Mouse (Mus musculus) megakaryocyte progenitor cell, adult 5-6 weeks (primary cell): ENCODE measurements around the gene Zfp61. TPM values are rescaled to one million over a fixed set of nuclear protein-coding genes. Genes with fewer than 3 reads are reported as not detected.
A peak's percentile ranks its signal among the peaks of the same experiment; 100 is the strongest.

ENCODE experiments used
- ATAC-seq: replicated peaks from 2 replicates; pipeline ENCODE4 v1.8.0; 2016; ENCODE audit warnings: mild to moderate bottlenecking, moderate TSS enrichment, inconsistent platforms; ENCODE audit not compliant: poor library complexity
- total RNA-seq, 2 experiments: library from RNA; stranded (forward) in 1 of 2; stranded (reverse) in 1 of 2; fragments of 157-497, 149-512 nt in 1 of 2; fragments of 200-1000 nt in 1 of 2; gene quantifications; 2 replicates each; pipeline versions ENCODE4 v1.2.3 to v1.2.4; 2015 to 2017

The Zfp61 gene
- total RNA-seq, 2 experiments from 2014 or later, result 10.5 to 29.0 TPM

DNA sequence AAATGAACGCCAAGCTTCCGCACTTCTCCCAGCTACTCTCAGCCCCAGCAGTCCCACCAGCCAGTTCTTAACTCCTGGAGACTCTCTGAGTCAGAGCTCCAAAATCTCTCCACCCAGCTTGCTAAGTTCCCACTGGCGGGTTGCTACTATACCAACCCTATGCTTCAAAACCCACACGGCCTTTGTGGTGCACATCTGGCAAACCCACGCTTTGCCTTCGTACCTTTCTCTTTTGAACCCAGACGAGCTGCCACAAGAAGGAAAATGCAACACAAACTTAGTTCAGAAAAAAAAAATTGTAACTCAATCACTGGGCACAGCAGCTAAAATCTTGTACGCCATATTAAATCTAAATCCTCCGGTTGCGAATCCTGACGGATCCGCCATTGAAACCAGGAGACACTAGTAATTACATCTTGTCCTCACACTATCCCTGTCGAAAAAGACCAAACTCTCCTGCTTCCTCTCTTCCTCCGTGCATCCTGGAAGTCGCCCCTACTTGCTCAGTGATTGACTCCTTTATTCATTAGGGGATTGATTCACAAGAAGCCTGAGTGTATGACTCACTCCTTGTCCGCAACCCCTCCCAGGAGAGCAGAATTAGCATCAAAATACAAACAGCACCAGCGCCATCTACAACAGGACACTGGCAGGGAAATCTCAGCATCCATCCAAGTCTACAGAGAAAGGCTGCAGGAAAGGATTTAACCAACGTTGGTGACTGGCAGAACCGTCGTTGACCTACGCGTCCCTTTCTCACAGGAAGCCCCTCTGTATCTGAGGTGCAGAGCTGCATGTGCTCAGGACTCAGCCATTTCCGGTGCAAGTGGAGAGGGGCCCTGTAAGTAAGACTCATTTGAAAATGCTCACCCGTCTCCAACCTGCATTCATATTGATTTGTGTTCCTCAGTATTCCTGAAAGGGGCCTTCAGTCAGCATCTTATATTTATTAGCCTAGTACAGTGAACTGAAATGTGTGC lies 32.6 kb downstream of the Zfp61 start:
- no peak for ATAC-seq

DNA sequence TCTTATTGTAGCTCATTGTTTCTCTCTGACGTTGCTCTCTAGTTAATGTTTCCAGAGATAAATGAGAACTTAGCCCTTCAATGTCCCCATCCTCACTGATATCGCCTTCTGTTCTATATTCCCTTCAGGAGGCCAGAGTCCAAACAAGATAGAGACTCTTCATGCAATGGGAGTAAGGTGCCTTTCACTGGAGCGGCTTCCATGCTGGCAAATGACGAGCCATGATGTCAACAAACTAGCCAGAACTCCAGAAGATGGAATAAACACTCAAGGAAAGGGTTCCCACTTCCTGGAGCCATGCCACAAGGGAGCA lies 41.1 kb downstream of the Zfp61 start:
- ATAC-seq, result no peak

- no peak for ATAC-seq
Observed at GRCm38 (mm10) chr7:24259306-24259999, 41.6 kb downstream of the Zfp61 start.

DNA sequence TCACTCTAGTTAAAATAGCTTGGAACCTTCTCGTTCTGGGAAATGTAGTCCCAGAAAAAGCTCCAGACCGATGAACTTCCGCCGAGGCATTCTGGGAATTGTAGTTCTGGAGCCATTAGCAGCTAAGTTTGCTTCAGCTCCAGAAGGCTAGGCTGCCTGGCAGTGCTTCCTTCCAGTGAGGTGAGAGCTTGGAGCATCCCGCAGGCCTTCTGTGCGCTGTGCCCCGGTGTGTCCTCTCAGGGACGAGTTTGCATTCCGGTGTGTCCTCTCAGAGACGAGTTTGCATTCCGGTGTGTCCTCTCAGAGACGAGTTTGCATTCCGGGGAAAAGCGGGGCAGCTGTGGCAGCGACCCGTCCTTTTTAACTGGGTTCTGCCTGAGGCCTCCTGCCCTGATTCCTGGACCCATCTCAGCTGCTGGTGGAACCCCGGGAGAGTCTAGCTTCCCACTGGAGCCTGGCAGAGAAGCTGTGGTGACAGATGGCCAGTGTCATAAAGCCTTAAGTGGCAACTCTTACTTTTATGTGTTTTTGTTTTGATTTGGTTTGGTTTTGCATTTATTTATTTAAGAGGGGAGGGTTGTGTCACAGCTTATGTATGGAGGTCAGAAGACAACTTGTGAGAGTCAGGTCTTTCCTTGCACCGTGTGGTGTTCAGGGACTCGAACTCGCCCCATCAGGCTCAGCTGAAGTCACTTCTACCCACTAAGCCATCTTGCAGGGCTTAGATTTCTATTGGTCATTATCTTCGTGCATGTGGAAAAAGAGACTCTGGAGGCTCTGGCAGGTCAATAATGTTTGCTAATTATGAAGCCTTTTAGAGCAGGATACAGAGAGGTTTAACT lies 46.2 kb downstream of the Zfp61 start, which contains the start of gene Zfp108:
Gene Zfp108 (plus strand): TSS at position 162 of the 842 bp plus-strand sequence.
- peak; percentile 96 for ATAC-seq

DNA sequence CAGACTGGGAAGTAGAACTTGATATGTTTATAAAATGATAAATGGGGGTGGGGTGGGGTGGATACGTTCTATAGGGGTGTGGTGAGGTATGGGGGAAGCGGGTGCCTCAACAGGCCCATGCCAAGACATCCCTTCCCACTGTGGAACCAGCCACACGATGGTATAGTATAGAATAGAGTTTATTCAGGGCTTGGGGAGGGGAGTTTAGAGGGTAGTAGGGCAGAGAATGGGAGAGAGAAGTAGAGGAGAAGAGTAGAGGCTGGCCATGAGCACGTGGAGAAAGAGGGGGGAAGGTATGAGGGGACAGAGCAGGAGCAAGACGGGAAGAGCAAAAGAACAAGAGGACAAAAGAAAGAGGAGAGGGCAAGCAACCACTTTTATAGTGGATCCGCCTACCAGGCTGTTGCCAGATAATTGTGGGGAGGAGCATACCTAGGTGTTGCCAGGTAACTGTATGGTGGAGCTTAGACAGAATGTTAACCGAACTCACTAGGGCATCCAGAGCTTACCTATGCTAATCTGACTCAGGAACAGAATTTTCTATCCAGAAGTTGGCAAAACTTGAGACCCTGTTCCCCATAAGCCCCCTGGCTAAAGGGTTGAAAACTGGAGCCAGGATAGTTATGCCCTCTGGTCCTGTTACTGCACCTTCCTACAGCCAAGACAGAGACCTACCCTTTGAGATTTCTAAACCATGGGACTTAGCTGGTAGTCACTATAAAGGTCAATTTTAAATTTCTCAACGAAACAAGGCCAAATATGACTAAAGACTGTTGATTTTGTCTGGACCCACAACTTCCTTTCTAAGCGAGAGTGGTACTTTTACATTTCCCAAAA lies 47.0 kb downstream of the Zfp61 start:
- ATAC-seq, result no peak

Other genes starting within 250 kb of the Zfp61 start
- not detected in 2 replicates for gene Vmn1r183, start 248.0 kb downstream of the Zfp61 start, total RNA-seq (2015)
- gene Vmn1r183, start 248.0 kb downstream of the Zfp61 start, total RNA-seq (2017), result not detected in 2 replicates
- gene Zfp180, start 219.3 kb downstream of the Zfp61 start, total RNA-seq (2015), result 14.2 and 16.3 TPM in 2 replicates
- 14.1 and 16.7 TPM in 2 replicates for gene Zfp180, start 219.3 kb downstream of the Zfp61 start, total RNA-seq (2017)
- gene Zfp112, start 188.9 kb downstream of the Zfp61 start, total RNA-seq (2015), result 0.94 and 1.1 TPM in 2 replicates
- gene Zfp112, start 188.9 kb downstream of the Zfp61 start, total RNA-seq (2017), result 0.21 and 0.71 TPM in 2 replicates
- gene Zfp235, start 167.1 kb downstream of the Zfp61 start, total RNA-seq (2015), result 9.1 and 10.3 TPM in 2 replicates
- gene Zfp235, start 167.1 kb downstream of the Zfp61 start, total RNA-seq (2017), result 6.4 and 7.9 TPM in 2 replicates
- 1.9 and 2.2 TPM in 2 replicates for gene Zfp114, start 126.2 kb downstream of the Zfp61 start, total RNA-seq (2015)
- gene Zfp114, start 126.2 kb downstream of the Zfp61 start, total RNA-seq (2017), result 2.5 and 3.5 TPM in 2 replicates
- gene Zfp111, start 89.8 kb downstream of the Zfp61 start, total RNA-seq (2015), result 10.3 and 14.3 TPM in 2 replicates
- gene Zfp111, start 89.8 kb downstream of the Zfp61 start, total RNA-seq (2017), result 19.7 and 21.2 TPM in 2 replicates
- 4.7 and 6.0 TPM in 2 replicates for gene Zfp109, start 63.7 kb downstream of the Zfp61 start, total RNA-seq (2015)
- 10.3 and 11.0 TPM in 2 replicates for gene Zfp109, start 63.7 kb downstream of the Zfp61 start, total RNA-seq (2017)
- gene Zfp108, start 46.4 kb downstream of the Zfp61 start, total RNA-seq (2015), result 1.2 and 2.1 TPM in 2 replicates
- gene Zfp108, start 46.4 kb downstream of the Zfp61 start, total RNA-seq (2017), result 1.5 and 2.3 TPM in 2 replicates
- 0.39 and 1.1 TPM in 2 replicates for gene Zfp93, start 30.8 kb downstream of the Zfp61 start, total RNA-seq (2015)
- gene Zfp93, start 30.8 kb downstream of the Zfp61 start, total RNA-seq (2017), result 1.5 and 2.4 TPM in 2 replicates
- gene Zfp94, start 15.4 kb upstream of the Zfp61 start, total RNA-seq (2015), result 2.5 and 3.6 TPM in 2 replicates
- 2.7 and 5.0 TPM in 2 replicates for gene Zfp94, start 15.4 kb upstream of the Zfp61 start, total RNA-seq (2017)
- gene Tescl, start 32.7 kb upstream of the Zfp61 start, total RNA-seq (2015), result not detected in 2 replicates
- not detected in 2 replicates for gene Tescl, start 32.7 kb upstream of the Zfp61 start, total RNA-seq (2017)
- not detected in 2 replicates for gene Lypd5, start 48.0 kb upstream of the Zfp61 start, total RNA-seq (2015)
- not detected in 2 replicates for gene Lypd5, start 48.0 kb upstream of the Zfp61 start, total RNA-seq (2017)
- 20.5 and 28.0 TPM in 2 replicates for gene Kcnn4, start 69.0 kb upstream of the Zfp61 start, total RNA-seq (2015)
- gene Kcnn4, start 69.0 kb upstream of the Zfp61 start, total RNA-seq (2017), result 48.6 and 57.7 TPM in 2 replicates
- 10.8 and 18.1 TPM in 2 replicates for gene Smg9, start 98.4 kb upstream of the Zfp61 start, total RNA-seq (2015)
- 16.0 and 20.8 TPM in 2 replicates for gene Smg9, start 98.4 kb upstream of the Zfp61 start, total RNA-seq (2017)
- gene Irgc1, start 151.1 kb upstream of the Zfp61 start, total RNA-seq (2015), result 0.07 TPM in 1 of 2 replicates, not detected in the other
- not detected in 2 replicates for gene Irgc1, start 151.1 kb upstream of the Zfp61 start, total RNA-seq (2017)
- 17.9 and 21.2 TPM in 2 replicates for gene Plaur, start 161.3 kb upstream of the Zfp61 start, total RNA-seq (2015)
- gene Plaur, start 161.3 kb upstream of the Zfp61 start, total RNA-seq (2017), result 20.5 and 27.6 TPM in 2 replicates
- not detected in 2 replicates for gene Cadm4, start 180.8 kb upstream of the Zfp61 start, total RNA-seq (2015)
- not detected in 2 replicates for gene Cadm4, start 180.8 kb upstream of the Zfp61 start, total RNA-seq (2017)
- gene Zfp428, start 205.8 kb upstream of the Zfp61 start, total RNA-seq (2015), result 2.0 and 2.2 TPM in 2 replicates
- 1.3 and 3.6 TPM in 2 replicates for gene Zfp428, start 205.8 kb upstream of the Zfp61 start, total RNA-seq (2017)
- not detected in 2 replicates for gene AC161166.1, start 211.2 kb upstream of the Zfp61 start, total RNA-seq (2015)
- not detected in 2 replicates for gene AC161166.1, start 211.2 kb upstream of the Zfp61 start, total RNA-seq (2017)
- gene Irgq, start 229.5 kb upstream of the Zfp61 start, total RNA-seq (2015), result 3.2 and 4.4 TPM in 2 replicates
- 4.7 and 5.3 TPM in 2 replicates for gene Irgq, start 229.5 kb upstream of the Zfp61 start, total RNA-seq (2017)
- not detected in 2 replicates for gene Pinlyp, start 244.9 kb upstream of the Zfp61 start, total RNA-seq (2015)
- not detected in 2 replicates for gene Pinlyp, start 244.9 kb upstream of the Zfp61 start, total RNA-seq (2017)
- gene Xrcc1, start 245.1 kb upstream of the Zfp61 start, total RNA-seq (2015), result 35.8 and 43.4 TPM in 2 replicates
- 40.0 and 44.3 TPM in 2 replicates for gene Xrcc1, start 245.1 kb upstream of the Zfp61 start, total RNA-seq (2017)